Mouse (Mus musculus) hindbrain, postnatal 0 days (tissue): ENCODE measurements around the gene Pipox. TPM values are rescaled to one million over a fixed set of nuclear protein-coding genes. Genes with fewer than 3 reads are reported as not detected.
A peak's percentile ranks its signal among the peaks of the same experiment; 100 is the strongest.

ENCODE experiments used
- ATAC-seq: fragments of 200-750 bp; cut with Nextera tagmentation; 2 replicates; pipeline ENCODE4 v1.8.0; 2017; ENCODE audit warnings: mild to moderate bottlenecking, moderate TSS enrichment, moderate library complexity
- DNase-seq: peaks from one replicate; pipeline ENCODE4 v3.0.0-alpha.2; 2015; ENCODE audit warnings: low spot score
- H3K27ac ChIP-seq: fragments of 300-500 bp; sonication (generic); 2 replicates; pipeline ENCODE4 v1.5.1; 2014; ENCODE audit warnings: mild to moderate bottlenecking
- H3K27me3 ChIP-seq: fragments of 300-500 bp; sonication (generic); 2 replicates; pipeline ENCODE4 v1.6.1; 2014; ENCODE audit warnings: low read length, mixed read lengths; ENCODE audit not compliant: insufficient read depth
- H3K36me3 ChIP-seq: fragments of 300-500 bp; sonication (generic); 2 replicates; pipeline ENCODE4 v1.6.1; 2014; ENCODE audit warnings: low read length, mixed read lengths; ENCODE audit not compliant: insufficient read depth
- H3K4me1 ChIP-seq: fragments of 300-500 bp; sonication (generic); 2 replicates; pipeline ENCODE4 v1.6.1; 2014; ENCODE audit warnings: antibody characterized with exemption, low read length, mixed read lengths; ENCODE audit not compliant: insufficient read depth
- H3K4me2 ChIP-seq: fragments of 300-500 bp; sonication (generic); 2 replicates; pipeline ENCODE4 v1.6.1; 2014; ENCODE audit warnings: low read depth, mild to moderate bottlenecking, low read length, moderate library complexity, mixed read lengths
- H3K4me3 ChIP-seq: fragments of 300-500 bp; sonication (generic); 2 replicates; pipeline ENCODE4 v1.5.1; 2014; ENCODE audit warnings: low read length
- H3K9ac ChIP-seq: fragments of 300-500 bp; sonication (generic); replicated peaks from 2 replicates; pipeline ENCODE4 v1.6.1; 2014; ENCODE audit warnings: mild to moderate bottlenecking, low read length, moderate library complexity, mixed read lengths
- H3K9me3 ChIP-seq: fragments of 300-500 bp; sonication (generic); 2 replicates; pipeline ENCODE4 v1.6.1; 2016; ENCODE audit warnings: low read length, mixed read lengths
- CTCF ChIP-seq: IDR thresholded peaks from 2 replicates; pipeline ENCODE4 v1.5.1; 2016; ENCODE audit warnings: antibody characterized with exemption, control low read depth, low read depth
- WGBS: fragments of 180-500 bp; shearing (Covaris S2); extraction: QIAGEN DNeasy Blood & Tissue Kit; methylation state at CpG from one replicate; pipeline ENCODE4 v1.1.7; 2014; 5-methylcytosine and 5-hydroxymethylcytosine counted together
- polyA plus RNA-seq: library from polyadenylated mRNA; unstranded; fragments of >200 nt; fragmentation: Nextera tagmentation; extraction: Ambion mirVana; gene quantifications from 2 replicates; pipeline ENCODE4 v1.2.1, GENCODE M21; 2015
- total RNA-seq: library from RNA; depleted of rRNA; stranded (reverse); fragments of >200 nt; gene quantifications from 2 replicates; pipeline ENCODE4 v1.2.3, GENCODE M21; 2014

Gene Pipox
- total and polyA plus RNA-seq, 2 experiments from 2014 or later = 2.8 to 4.6 TPM

GRCm38 (mm10) chr11:77932576-77932975 lies 38.7 kb upstream of the Pipox start:
- Histone ChIP-seq H3K4me2 (peak overlapping the region; percentile 69), H3K4me1 (peaks cover 32% of the 10 kb centered on the region), H3K27ac (peak overlapping the region; percentile 57), H3K27me3 (no peaks in the 10 kb centered on the region), H3K4me3 (peak overlapping the region; percentile 70), H3K9me3 (no peaks in the 10 kb centered on the region), H3K9ac (peak overlapping the region; percentile 83; the same call in 1 of the 2 replicates), H3K36me3 (no peaks in the 10 kb centered on the region)
- ATAC-seq (no peak), DNase-seq (no peak)
- no peak for TF ChIP-seq CTCF
- 39% methylated on average over 5 of the region's 5 CpGs for WGBS

- no peak for DNase-seq
- H3K4me3 ChIP-seq = peak overlapping the region; percentile 70
- H3K27ac ChIP-seq = peak overlapping the region; percentile 89
- 2% methylated on average over 41 of the region's 41 CpGs for WGBS
- no peak for ATAC-seq
- no peaks in the 10 kb centered on the region for H3K36me3 ChIP-seq
- H3K9ac ChIP-seq = peak overlapping the region; percentile 83
- no peaks in the 10 kb centered on the region for H3K9me3 ChIP-seq
- H3K4me1 ChIP-seq = peaks cover 30% of the 10 kb centered on the region
- TF ChIP-seq CTCF = no peak
- H3K27me3 ChIP-seq = no peaks in the 10 kb centered on the region
- H3K4me2 ChIP-seq = peak overlapping the region; percentile 69
These were observed 37.9 kb upstream of the Pipox start for GRCm38 (mm10) chr11:77931541-77932433.

DNA sequence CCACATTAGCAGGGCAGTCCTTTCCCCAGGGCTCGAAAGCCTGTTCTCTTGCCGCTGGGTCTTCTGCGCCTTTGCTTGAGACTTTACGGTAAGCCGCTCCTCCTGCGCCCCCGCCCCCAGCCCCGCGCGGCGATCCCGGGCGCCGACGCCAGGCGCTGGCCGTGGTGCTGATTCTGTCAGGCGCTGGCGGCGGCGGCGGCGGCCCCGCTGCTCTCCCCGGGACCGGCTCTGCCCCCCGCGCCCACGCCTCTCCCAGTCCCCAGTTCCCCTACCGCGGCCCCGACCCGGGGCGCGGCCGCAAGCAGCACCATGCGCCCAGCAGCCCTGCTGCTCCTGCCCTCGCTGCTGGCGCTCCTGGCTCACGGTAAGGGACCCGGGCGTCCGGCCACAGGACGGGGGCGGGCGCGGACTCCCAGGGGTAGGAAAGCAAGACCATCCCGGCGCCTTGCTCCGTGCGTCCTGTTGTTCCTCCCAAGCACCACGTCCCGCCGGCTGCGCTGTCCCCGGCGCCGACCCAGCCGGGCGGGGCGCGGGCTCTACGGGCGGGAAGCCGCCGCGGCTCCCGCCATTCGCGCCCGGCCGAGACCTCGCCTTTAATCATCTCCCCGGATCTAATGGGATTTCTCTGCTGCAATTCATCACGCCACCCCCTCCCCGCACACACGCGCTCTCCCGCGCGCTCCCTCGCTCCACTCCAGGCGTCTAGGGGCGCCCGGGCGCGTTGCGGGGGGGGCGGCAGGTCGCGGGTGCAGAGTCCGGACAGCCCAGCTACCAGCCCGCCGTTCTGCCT lies 37.0 kb upstream of the Pipox start, which contains the start of gene Sez6:
Sez6 (plus strand) TSS at position 50 of the 790 bp plus-strand sequence.
- H3K4me3 ChIP-seq = peak within 1 kb of the TSS; percentile 70
- TF ChIP-seq CTCF = no peak
- no peaks in the 10 kb centered on the region for H3K36me3 ChIP-seq
- DNase-seq (peak; percentile 92), ATAC-seq (peak; percentile 75)
- H3K4me1 ChIP-seq = peaks cover 32% of the 10 kb centered on the region
- H3K27me3 ChIP-seq = no peaks in the 10 kb centered on the region
- no peaks in the 10 kb centered on the region for H3K9me3 ChIP-seq
- WGBS = under 1% methylated on average over 62 of the region's 94 CpGs
- H3K9ac ChIP-seq = peak within 1 kb of the TSS; percentile 83
- peak within 1 kb of the TSS; percentile 69 for H3K4me2 ChIP-seq
- H3K27ac ChIP-seq = peak within 1 kb of the TSS; percentile 89

DNA sequence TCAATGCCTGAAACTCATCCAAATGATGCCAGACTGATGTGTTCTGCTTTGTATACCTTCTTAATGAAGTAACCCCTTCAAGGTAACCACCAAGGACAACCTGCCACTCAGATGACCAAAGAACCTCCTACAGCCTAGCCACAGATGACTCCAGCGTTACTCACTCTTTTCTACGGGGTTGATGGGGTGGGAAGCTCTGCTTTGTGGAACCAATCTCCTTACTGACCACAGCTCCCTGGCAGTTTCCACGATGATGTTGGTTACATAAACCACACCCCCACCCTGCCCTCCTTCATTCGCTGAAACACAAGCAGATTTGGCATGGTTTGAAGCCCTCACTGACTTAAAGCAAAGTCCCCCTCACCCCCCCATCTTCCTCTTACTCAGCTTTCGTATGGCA lies 33.9 kb upstream of the Pipox start:
- Histone ChIP-seq H3K4me3 (no peak overlapping the region), H3K4me1 (peaks cover 15% of the 10 kb centered on the region), H3K9ac (no peak overlapping the region), H3K27me3 (no peaks in the 10 kb centered on the region), H3K4me2 (no peak overlapping the region), H3K27ac (no peak overlapping the region), H3K9me3 (no peaks in the 10 kb centered on the region), H3K36me3 (no peaks in the 10 kb centered on the region)
- ATAC-seq (no peak), DNase-seq (no peak)
- TF ChIP-seq CTCF = no peak
- 64% methylated on average over 5 of the region's 5 CpGs for WGBS

GRCm38 (mm10) chr11:77926666-77927065 lies 32.8 kb upstream of the Pipox start:
- ATAC-seq = no peak
- Histone ChIP-seq H3K4me1 (peaks cover 15% of the 10 kb centered on the region), H3K4me3 (no peak overlapping the region), H3K36me3 (no peaks in the 10 kb centered on the region), H3K27ac (no peak overlapping the region; the same call in 1 of the 2 replicates), H3K27me3 (no peaks in the 10 kb centered on the region), H3K9ac (no peak overlapping the region), H3K9me3 (no peaks in the 10 kb centered on the region), H3K4me2 (no peak overlapping the region)
- no peak for DNase-seq
- no peak for TF ChIP-seq CTCF
- WGBS = 27% methylated on average over 9 of the region's 9 CpGs

DNA sequence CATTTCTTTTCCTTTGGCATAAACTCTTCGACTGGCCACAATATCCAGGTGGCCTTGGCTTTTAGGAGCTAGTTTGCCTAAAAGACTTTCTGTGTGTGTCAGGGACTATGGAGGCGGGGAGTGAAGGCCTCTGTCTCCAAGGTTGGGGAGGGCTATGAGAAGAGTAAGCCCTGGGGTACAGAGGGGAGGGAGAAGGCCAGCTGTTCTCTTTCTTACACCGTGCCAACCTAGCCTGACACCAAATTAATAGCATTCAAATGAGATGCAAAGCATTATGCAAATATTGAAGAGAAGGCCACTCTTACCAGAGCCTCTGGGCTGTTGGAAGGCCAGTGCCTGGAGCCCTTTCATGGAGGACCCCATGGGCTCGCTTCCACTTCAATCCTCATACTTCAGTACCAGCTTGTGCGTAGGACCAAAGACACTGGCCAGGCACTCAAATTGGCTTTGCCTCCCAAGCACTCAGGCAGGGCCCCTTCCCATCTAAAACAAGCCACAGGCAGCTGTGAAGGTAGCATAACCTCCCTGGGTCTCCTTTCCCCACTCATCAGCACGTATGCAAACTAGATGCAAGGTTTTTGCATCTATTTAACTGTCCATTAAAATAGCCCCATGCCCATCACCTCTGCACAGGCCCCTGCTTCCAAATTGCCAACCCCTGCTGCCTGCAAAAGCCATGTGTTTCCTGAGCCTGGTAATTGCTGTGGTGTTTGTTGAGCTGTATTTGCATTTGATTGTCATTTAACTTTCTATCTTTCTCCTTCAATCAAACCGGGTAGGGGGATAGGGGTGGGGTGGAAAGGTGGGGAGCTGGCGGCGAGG lies 32.2 kb upstream of the Pipox start:
- Histone ChIP-seq H3K9me3 (no peaks in the 10 kb centered on the region), H3K4me1 (peaks cover 15% of the 10 kb centered on the region), H3K36me3 (no peaks in the 10 kb centered on the region), H3K4me2 (no peak overlapping the region), H3K27me3 (no peaks in the 10 kb centered on the region), H3K9ac (no peak overlapping the region), H3K4me3 (no peak overlapping the region), H3K27ac (peak overlapping the region; percentile 51; the same call in 1 of the 2 replicates)
- ATAC-seq = peak; percentile 59; the same call in 1 of the 2 replicates
- no peak for TF ChIP-seq CTCF
- peak; percentile 63 for DNase-seq
- WGBS = 33% methylated on average over 9 of the region's 9 CpGs
